Mouse (Mus musculus): ENCODE results near the gene Nmt1. TPM values are rescaled to one million over a fixed set of nuclear protein-coding genes. Genes with fewer than 3 reads are reported as not detected.

Nmt1 gene
- polyA plus RNA-seq, 1 experiment from 2014 or later, result 35.5 TPM

DNA sequence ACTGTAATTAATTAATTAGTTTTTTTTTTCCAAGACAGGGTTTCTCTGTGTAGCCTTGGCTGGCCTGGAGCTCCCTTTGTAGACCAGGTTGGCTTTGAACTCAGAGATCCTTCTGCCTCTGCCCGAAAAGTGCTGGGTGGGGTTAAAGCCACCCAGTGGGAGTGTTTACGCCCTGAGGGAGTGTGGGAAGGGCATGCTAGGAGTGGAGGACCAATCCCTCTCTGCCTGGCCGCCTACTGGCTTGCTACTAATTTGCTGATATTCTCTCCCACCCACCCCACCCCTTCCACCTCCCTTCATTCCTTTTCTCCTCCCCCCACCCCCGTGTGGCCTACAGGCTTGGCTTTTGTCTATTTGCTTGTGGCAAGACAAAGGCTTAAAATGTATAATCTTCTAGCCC lies 78.4 kb downstream of the Nmt1 start:
- Histone ChIP-seq H3K27ac (no peak overlapping the region), H3K9ac (no peak overlapping the region), H3K4me1 (peaks cover 16% of the 10 kb centered on the region), H3K9me3 (no peaks in the 10 kb centered on the region), H3K4me3 (no peak overlapping the region), H3K27me3 (replicated peaks) (peaks cover 12% of the 10 kb centered on the region), H3K36me3 (replicated peaks) (no peaks in the 10 kb centered on the region), H3K4me2 (no peak overlapping the region)
- 65% methylated on average over 4 of the region's 4 CpGs for WGBS
- ATAC-seq (replicated peaks), result no peak

DNA sequence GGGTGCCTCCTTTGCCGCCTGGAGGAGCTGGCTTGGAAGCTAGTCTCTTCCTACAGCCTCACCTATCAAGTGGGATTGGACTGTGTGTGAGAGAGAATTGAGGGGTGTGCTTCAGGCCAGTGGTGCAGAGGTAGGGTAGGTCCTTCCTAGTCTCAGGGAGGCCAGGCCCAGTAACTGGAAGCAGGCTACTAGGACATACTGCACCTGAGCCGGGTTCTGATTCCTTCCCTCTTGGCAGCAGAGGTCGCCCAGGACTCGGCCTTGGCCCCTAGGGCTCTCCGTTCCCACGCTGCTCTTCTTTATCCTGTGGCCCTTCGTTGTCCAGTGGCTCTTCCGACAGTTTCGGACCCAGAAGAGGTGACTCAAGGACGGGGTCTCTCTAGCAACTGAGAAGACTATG lies 83.3 kb downstream of the Nmt1 start:
- no peak for ATAC-seq (replicated peaks)
- Histone ChIP-seq H3K4me2 (peak overlapping the region; percentile 49; the same call in 1 of the 2 replicates), H3K9ac (no peak overlapping the region), H3K4me3 (no peak overlapping the region), H3K27me3 (replicated peaks) (peaks cover 32% of the 10 kb centered on the region), H3K4me1 (peaks cover 19% of the 10 kb centered on the region), H3K36me3 (replicated peaks) (no peaks in the 10 kb centered on the region), H3K27ac (no peak overlapping the region), H3K9me3 (no peaks in the 10 kb centered on the region)
- 16% methylated on average over 10 of the region's 10 CpGs for WGBS

DNA sequence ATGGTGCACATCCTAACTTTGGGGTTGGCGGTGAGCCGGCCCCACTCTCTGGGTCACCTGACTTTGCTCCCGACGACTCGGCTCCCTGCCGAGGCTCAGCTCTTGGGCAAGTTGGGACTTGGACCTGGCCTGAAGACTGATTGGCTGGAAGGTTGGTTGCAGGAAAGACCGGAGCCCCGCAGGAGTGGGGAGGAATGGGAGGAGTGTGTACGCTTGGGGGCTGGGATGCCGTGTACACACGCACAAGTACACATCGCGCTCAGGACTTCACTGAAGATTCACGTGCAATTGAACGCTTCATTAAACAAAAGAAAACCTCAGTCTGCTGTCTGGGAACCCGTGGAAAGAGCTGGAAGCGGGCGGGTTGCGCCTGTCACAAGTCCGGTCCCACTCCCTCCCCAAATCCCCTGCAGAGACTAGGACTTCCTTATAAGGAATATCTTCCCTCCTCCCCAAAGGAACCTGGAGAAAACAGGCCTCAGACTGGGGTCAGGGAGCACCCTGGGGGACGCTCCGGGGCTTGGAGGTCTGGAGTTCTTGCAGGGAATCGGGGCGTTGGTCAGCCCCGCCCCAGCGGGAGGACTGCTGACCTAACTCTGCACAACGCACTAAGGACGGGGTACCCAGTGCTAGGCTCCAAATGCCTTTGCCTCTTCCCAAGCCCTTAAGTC lies 84.0 kb downstream of the Nmt1 start:
- Histone ChIP-seq H3K36me3 (replicated peaks) (no peaks in the 10 kb centered on the region), H3K27ac (no peak overlapping the region), H3K9me3 (no peaks in the 10 kb centered on the region), H3K9ac (peak overlapping the region; percentile 14; the same call in 1 of the 2 replicates), H3K4me3 (peak overlapping the region; percentile 28), H3K4me2 (peak overlapping the region; percentile 49), H3K27me3 (replicated peaks) (peaks cover 32% of the 10 kb centered on the region), H3K4me1 (peaks cover 25% of the 10 kb centered on the region)
- ATAC-seq (replicated peaks), result no peak
- 2% methylated on average over 28 of the region's 28 CpGs for WGBS

DNA sequence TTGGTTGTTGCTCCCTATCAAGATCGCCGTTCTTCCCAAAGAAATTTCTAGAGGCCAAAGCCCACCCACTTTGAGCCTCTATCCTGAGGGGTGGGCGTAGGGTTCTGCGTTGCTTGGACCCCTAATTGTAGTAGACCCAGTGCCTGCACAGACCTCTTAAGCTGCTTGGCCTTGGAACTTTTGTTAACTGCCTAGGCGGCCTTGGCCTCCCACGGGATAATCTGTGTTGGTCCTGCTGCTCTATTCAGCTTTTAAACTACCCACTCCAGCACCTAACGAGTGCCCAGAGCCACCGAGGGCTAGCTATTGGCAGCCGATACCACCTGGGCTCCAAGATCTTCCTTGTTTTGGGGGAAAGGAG lies 84.5 kb downstream of the Nmt1 start:
- peaks cover 30% of the 10 kb centered on the region for H3K4me1 ChIP-seq
- H3K9ac ChIP-seq, result no peak overlapping the region
- ATAC-seq (replicated peaks), result no peak
- H3K36me3 ChIP-seq (replicated peaks), result no peaks in the 10 kb centered on the region
- no peaks in the 10 kb centered on the region for H3K9me3 ChIP-seq
- peak overlapping the region; percentile 49 for H3K4me2 ChIP-seq
- H3K4me3 ChIP-seq, result peak overlapping the region; percentile 28; the same call in 1 of the 2 replicates
- no peak overlapping the region for H3K27ac ChIP-seq
- 8% methylated on average over 9 of the region's 9 CpGs for WGBS
- peaks cover 32% of the 10 kb centered on the region for H3K27me3 ChIP-seq (replicated peaks)

DNA sequence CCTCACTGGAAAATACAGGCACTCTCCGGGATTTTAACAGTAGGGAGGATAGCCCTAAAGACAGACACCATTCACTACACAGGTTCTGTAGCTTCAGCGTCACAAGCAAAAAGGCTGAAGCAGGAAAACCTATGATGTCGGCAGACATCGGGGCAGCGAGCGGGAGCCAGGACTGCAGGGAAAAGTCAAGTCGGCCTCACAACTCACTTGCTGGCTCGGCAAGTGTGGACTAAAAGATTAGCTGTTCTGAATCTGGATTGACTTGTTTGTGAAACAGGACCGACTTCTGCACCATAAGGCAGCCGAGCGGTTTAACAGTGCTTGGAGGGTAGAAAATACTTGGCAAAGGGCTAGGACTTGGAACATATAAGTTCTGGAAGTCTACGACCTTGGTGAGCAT lies 85.0 kb downstream of the Nmt1 start:
- no peak overlapping the region for H3K4me2 ChIP-seq
- H3K9ac ChIP-seq, result no peak overlapping the region
- 32% methylated on average over 12 of the region's 12 CpGs for WGBS
- H3K4me3 ChIP-seq, result no peak overlapping the region
- no peak for ATAC-seq (replicated peaks)
- H3K27ac ChIP-seq, result no peak overlapping the region
- H3K27me3 ChIP-seq (replicated peaks), result peaks cover 32% of the 10 kb centered on the region
- H3K9me3 ChIP-seq, result no peaks in the 10 kb centered on the region
- H3K4me1 ChIP-seq, result peaks cover 35% of the 10 kb centered on the region
- H3K36me3 ChIP-seq (replicated peaks), result no peaks in the 10 kb centered on the region

DNA sequence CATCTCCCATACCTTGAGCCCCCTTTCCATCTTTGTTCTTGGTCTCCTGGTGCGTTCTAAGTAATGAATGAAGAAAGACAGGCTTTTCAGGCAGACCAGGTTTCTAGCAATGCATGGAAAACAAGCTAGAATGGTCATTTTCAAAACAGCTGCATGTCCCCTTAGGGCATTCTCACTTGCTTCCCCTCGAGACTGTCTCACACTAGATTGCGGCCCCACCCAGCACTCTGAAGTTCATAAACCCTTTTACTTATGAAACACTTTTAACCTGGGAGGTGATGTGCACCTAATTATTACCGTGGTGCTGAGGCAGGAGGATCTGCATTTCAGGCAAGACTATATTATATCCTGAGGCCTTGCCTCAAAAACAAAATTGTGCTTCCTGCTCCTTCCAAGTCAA lies 85.8 kb downstream of the Nmt1 start:
- Histone ChIP-seq H3K9ac (no peak overlapping the region), H3K4me1 (peaks cover 42% of the 10 kb centered on the region), H3K27ac (no peak overlapping the region), H3K27me3 (replicated peaks) (peaks cover 32% of the 10 kb centered on the region), H3K4me2 (no peak overlapping the region), H3K4me3 (no peak overlapping the region), H3K9me3 (no peaks in the 10 kb centered on the region), H3K36me3 (replicated peaks) (no peaks in the 10 kb centered on the region)
- 85% methylated on average over 4 of the region's 4 CpGs for WGBS
- no peak for ATAC-seq (replicated peaks)

DNA sequence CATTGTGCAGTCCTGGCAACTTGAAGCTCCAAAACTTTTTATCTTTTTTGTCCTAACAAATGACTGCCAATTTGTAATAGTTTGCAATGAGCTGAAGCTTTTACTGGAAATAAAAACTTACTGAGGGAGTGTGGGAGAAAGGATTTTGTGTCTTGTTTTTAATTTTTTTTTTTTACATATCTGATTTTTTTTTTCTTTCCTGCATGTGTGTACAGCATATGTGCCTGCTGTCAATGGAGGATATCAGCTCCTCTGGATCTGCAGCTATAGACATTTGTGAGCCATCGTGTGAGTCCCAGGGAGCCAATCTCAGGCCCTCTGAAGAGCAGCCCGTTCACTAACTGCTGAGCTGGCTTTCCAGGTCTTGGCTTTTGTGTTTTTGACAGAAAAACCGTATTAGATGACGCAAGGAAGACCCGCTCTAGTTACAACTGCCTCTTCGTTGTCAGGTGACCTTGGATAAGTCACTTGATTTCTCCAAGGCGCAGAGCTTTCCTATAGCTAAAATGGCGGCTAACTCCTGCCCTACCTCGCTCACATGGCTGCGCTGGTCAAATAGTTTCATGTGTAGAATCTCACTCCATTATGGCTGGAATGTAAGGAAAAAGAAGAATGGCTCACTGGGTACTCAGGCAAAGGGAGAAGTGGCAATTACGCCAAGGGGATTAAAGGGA lies 86.4 kb downstream of the Nmt1 start:
- H3K4me1 ChIP-seq, result peaks cover 46% of the 10 kb centered on the region
- WGBS, result 84% methylated on average over 11 of the region's 11 CpGs

DNA sequence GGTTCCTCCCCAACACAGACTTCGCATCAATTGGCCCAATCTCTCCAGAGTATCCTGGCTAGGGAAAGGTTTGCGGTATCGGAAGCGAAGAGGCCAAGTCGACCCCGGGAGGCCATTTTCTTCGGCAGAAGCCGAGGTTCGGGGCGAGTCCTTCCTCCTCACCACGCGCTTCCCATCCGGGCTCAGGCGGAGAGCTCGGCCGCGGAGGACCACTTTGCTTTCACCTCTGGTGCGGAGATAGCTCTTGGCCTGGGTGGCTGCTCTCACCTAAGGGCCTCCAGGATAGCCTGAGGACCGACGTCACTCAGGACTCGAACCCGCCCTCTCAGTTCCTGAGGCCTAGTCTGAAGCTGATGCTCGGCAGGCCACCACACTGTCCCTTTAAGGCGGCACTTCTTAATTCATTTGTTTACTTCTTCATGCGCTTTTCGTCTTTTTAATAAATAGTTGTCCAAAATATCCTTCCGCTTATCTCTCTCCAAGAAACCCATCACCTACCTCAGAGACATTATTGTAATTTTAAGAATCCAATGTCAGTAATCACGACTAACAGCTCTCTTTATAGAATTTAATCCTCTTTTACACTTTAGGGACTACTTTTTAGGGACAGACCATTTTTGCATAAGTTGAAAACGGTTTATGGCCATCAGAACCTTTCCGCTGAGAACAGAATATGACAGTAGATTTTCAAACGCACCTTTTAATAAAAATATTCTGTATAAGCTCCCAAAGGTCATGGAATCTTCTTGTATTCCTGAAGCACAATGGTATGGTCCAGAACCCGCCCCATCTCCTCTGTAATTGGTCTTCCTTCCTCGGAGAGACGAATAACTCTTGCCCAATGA lies 87.4 kb downstream of the Nmt1 start:
- H3K4me2 ChIP-seq, result peak overlapping the region; percentile 67
- peak overlapping the region; percentile 97 for H3K27ac ChIP-seq
- H3K36me3 ChIP-seq (replicated peaks), result no peaks in the 10 kb centered on the region
- peaks cover 49% of the 10 kb centered on the region for H3K4me1 ChIP-seq
- 1% methylated on average over 34 of the region's 34 CpGs for WGBS
- ATAC-seq (replicated peaks), result peak; percentile 85
- H3K9ac ChIP-seq, result peak overlapping the region; percentile 91
- H3K9me3 ChIP-seq, result no peaks in the 10 kb centered on the region
- H3K4me3 ChIP-seq, result peak overlapping the region; percentile 76
- H3K27me3 ChIP-seq (replicated peaks), result peaks cover 32% of the 10 kb centered on the region

More for the DNA sequence above, 86.4 kb downstream of the Nmt1 start:
- Histone ChIP-seq H3K9ac (peak overlapping the region; percentile 91; the same call in 1 of the 2 replicates), H3K27me3 (replicated peaks) (peaks cover 32% of the 10 kb centered on the region), H3K27ac (peak overlapping the region; percentile 97), H3K36me3 (replicated peaks) (no peaks in the 10 kb centered on the region), H3K9me3 (no peaks in the 10 kb centered on the region), H3K4me2 (peak overlapping the region; percentile 67), H3K4me3 (peak overlapping the region; percentile 76)
- ATAC-seq (replicated peaks), result no peak

DNA sequence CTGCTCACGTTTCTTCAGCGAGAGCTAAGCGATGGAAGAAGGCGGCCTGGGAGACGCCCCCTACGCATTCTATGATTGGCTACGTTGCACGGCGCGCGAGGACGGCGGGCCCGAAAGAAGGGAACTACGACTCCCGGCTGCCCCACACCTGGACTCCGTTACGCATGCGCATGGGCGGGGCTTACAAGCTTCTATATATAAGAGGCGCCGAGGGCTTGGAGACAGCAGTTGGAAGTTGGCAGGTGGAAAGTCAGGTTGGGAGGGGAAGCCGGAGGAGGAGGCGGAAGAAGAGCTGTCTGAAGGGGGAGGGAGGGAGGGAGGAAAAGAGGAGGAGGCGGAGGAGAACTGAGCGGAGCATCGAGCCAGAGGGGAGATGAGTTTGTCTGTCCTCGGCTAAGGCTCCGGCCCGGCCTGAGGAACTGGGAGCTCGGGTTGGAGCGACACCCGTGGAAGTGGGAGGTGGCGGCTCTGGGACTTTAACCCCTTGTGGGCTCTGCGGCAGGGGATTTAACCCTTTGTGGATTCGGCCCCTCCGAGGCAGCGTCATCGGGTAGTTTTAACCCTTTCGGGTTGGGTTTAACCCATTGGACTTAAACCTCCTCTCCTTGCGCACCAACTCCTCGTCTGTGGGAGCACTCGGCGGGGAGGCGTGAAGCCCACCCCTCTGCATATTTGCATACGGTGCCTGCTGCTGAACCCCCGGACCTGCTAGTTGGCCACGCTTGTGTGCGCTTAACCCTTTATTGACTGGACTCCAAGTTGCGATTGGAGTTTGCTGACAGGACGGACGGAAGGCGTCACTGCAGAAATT lies 88.2 kb downstream of the Nmt1 start, which contains the start of gene Hexim1:
Hexim1 (plus strand) TSS at position 224 of the 811 bp plus-strand sequence.
- WGBS, result under 1% methylated on average over 53 of the region's 53 CpGs

DNA sequence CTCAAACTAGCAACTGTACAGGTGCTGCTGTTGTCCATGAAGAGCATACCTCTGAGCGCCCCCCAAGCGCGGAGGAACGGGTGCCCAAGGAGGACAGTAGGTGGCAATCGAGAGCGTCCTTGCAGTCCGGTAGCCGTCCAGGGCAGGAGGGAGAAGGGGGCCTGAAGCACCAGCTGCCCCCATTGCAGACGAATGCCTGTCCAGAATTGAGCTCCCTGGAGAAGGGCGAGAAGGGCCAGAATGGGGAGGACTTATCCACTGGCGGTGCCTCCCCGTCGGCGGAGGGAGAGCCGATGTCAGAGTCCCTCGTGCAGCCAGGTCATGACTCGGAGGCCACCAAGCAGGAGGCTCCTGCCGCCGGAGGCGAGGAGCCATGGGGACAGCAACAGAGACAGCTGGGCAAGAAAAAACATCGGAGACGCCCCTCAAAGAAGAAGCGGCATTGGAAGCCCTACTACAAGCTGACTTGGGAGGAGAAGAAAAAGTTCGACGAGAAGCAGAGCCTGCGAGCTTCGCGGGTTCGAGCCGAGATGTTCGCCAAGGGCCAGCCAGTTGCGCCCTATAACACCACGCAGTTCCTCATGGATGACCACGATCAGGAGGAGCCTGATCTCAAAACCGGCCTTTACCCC lies 89.1 kb downstream of the Nmt1 start:
- Histone ChIP-seq H3K36me3 (replicated peaks) (no peaks in the 10 kb centered on the region), H3K27ac (peak overlapping the region; percentile 92), H3K4me2 (peak overlapping the region; percentile 96), H3K9ac (peak overlapping the region; percentile 65), H3K4me1 (peaks cover 44% of the 10 kb centered on the region), H3K4me3 (peak overlapping the region; percentile 76), H3K9me3 (no peaks in the 10 kb centered on the region), H3K27me3 (replicated peaks) (peaks cover 19% of the 10 kb centered on the region)
- WGBS, result under 1% methylated on average over 35 of the region's 35 CpGs
- ATAC-seq (replicated peaks), result peak; percentile 35; the same call in 1 of the 2 replicates

More for the DNA sequence above, 88.2 kb downstream of the Nmt1 start, which contains the start of gene Hexim1:
- Histone ChIP-seq H3K9me3 (no peaks in the 10 kb centered on the region), H3K4me1 (peaks cover 49% of the 10 kb centered on the region), H3K4me2 (peak within 1 kb of the TSS; percentile 96), H3K27me3 (replicated peaks) (peaks cover 26% of the 10 kb centered on the region), H3K4me3 (peak within 1 kb of the TSS; percentile 76), H3K9ac (peak within 1 kb of the TSS; percentile 91), H3K36me3 (replicated peaks) (no peaks in the 10 kb centered on the region), H3K27ac (peak within 1 kb of the TSS; percentile 97)
- ATAC-seq (replicated peaks), result peak; percentile 96

DNA sequence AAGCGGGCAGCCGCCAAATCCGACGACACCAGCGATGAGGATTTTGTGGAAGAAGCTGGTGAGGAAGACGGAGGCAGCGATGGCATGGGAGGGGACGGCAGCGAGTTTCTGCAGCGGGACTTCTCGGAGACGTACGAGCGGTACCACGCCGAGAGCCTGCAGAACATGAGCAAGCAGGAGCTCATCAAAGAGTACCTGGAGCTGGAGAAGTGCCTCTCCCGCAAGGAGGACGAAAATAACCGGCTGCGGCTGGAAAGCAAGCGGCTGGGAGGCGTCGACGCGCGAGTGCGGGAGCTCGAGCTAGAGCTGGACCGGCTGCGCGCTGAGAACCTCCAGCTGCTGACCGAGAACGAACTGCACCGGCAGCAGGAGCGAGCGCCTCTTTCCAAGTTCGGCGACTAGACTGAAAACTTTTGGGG lies 89.6 kb downstream of the Nmt1 start:
- H3K27ac ChIP-seq, result 0 out of 2 replicates have a peak overlapping the region, but pooled peaks have one; percentile 49
- no peaks in the 10 kb centered on the region for H3K36me3 ChIP-seq (replicated peaks)
- peak overlapping the region; percentile 96 for H3K4me2 ChIP-seq
- no peak for ATAC-seq (replicated peaks)
- no peaks in the 10 kb centered on the region for H3K9me3 ChIP-seq
- WGBS, result under 1% methylated on average over 38 of the region's 38 CpGs
- peaks cover 39% of the 10 kb centered on the region for H3K4me1 ChIP-seq
- H3K4me3 ChIP-seq, result peak overlapping the region; percentile 76
- H3K9ac ChIP-seq, result peak overlapping the region; percentile 65
- H3K27me3 ChIP-seq (replicated peaks), result peaks cover 13% of the 10 kb centered on the region

Measured in midbrain, embryonic 15.5 days (tissue).